Mouse (Mus musculus): Measurements from ENCODE around the gene Idh3a. TPM values are rescaled to one million over a fixed set of nuclear protein-coding genes. Genes with fewer than 3 reads are reported as not detected.
"Not testable (repeated sequence)": the region's sequence is repeated elsewhere in the genome, so short reads cannot be mapped to it uniquely, and the experiment has no call there.

Gene Idh3a
- 100 to 1,000 TPM; 164 to 185 (median 182) TPM for total RNA-seq (2022)

GRCm38 (mm10) chr9:54586199-54587061, at the start of gene Idh3a:
Gene Idh3a, plus strand, starts transcription at chr9:54586334.
- DNase-seq (ENCODE audit: low spot score in 2 of 2): peak; percentile 91 to 97

- peak in 1 of 2 experiments; percentile 42 for DNase-seq (ENCODE audit: low spot score in 2 of 2)
Measured at GRCm38 (mm10) chr9:54537030-54537429, 49.1 kb upstream of the Idh3a start.

GRCm38 (mm10) chr9:54537480-54537879, 48.7 kb upstream of the Idh3a start:
- no peak for DNase-seq (ENCODE audit: low spot score in 2 of 2)

GRCm38 (mm10) chr9:54538244-54538643, 47.9 kb upstream of the Idh3a start:
- DNase-seq (ENCODE audit: low spot score in 2 of 2): no peak

- DNase-seq (ENCODE audit: low spot score in 2 of 2): no peak
Measured at GRCm38 (mm10) chr9:54538684-54539083, 47.5 kb upstream of the Idh3a start, which contains the start of gene Sh2d7. Gene Sh2d7, plus strand, starts transcription at chr9:54538984.

- DNase-seq (ENCODE audit: low spot score in 2 of 2): no peak
Measured at GRCm38 (mm10) chr9:54540801-54541200, 45.3 kb upstream of the Idh3a start.

- DNase-seq (ENCODE audit: low spot score in 2 of 2): no peak
Measured at GRCm38 (mm10) chr9:54544212-54544953, 41.8 kb upstream of the Idh3a start.

GRCm38 (mm10) chr9:54544954-54545315, 41.2 kb upstream of the Idh3a start:
- DNase-seq (ENCODE audit: low spot score in 2 of 2): no peak

- no peak for DNase-seq (ENCODE audit: low spot score in 2 of 2)
Measured at GRCm38 (mm10) chr9:54547536-54547935, 38.6 kb upstream of the Idh3a start.

GRCm38 (mm10) chr9:54549433-54549832, 36.7 kb upstream of the Idh3a start:
- no peak for DNase-seq (ENCODE audit: low spot score in 2 of 2)

GRCm38 (mm10) chr9:54552409-54552808, 33.7 kb upstream of the Idh3a start:
- DNase-seq (ENCODE audit: low spot score in 2 of 2): peak in 1 of 2 experiments; percentile 47

- DNase-seq (ENCODE audit: low spot score in 2 of 2): no peak
Measured at GRCm38 (mm10) chr9:54555044-54555443, 31.1 kb upstream of the Idh3a start.

- DNase-seq (ENCODE audit: low spot score in 2 of 2): no peak
Measured at GRCm38 (mm10) chr9:54558731-54559130, 27.4 kb upstream of the Idh3a start.

- DNase-seq (ENCODE audit: low spot score in 2 of 2): peak; percentile 47 to 72
Measured at GRCm38 (mm10) chr9:54559771-54560471, 26.2 kb upstream of the Idh3a start, which contains the start of gene Cib2. Gene Cib2, minus strand, starts transcription at chr9:54560218.

GRCm38 (mm10) chr9:54560831-54561601, 25.1 kb upstream of the Idh3a start:
- DNase-seq (ENCODE audit: low spot score in 2 of 2): no peak

GRCm38 (mm10) chr9:54566958-54567357, 19.2 kb upstream of the Idh3a start:
- DNase-seq (ENCODE audit: low spot score in 2 of 2): no peak

GRCm38 (mm10) chr9:54568732-54569131, 17.4 kb upstream of the Idh3a start:
- no peak for DNase-seq (ENCODE audit: low spot score in 2 of 2)

GRCm38 (mm10) chr9:54571130-54571839, 14.8 kb upstream of the Idh3a start:
- DNase-seq (ENCODE audit: low spot score in 2 of 2): no peak

- DNase-seq (ENCODE audit: low spot score in 2 of 2): no peak
Measured at GRCm38 (mm10) chr9:54583712-54584111, 2.4 kb upstream of the Idh3a start.

- DNase-seq (ENCODE audit: low spot score in 2 of 2): not testable (repeated sequence)
Measured at GRCm38 (mm10) chr9:54584127-54584526, 2.0 kb upstream of the Idh3a start.
